Mouse (Mus musculus): ENCODE measurements around the gene Btbd3. TPM values are rescaled to one million over a fixed set of nuclear protein-coding genes. Genes with fewer than 3 reads are reported as not detected.

Btbd3 gene
- polyA plus RNA-seq, 1 experiment from 2014 or later = 1.9 TPM

DNA sequence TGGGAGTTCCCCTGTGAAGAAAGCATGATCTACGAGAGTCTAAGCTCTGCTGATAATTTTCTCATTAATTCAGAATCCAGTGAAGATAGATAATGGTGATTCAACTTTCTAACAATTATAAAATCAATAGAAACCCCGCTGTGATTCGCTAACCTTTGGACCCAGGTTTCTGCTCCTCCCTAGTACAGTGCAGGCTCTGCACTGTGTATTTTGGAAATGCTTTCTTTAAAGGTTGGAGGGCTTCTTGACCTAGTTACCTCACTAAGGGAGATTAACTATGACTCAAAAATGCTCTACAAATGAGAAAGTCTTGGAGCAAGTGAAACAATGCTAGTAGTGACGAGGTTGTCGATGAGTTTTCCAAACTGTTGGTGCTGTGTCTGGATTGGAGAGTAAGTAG, 17.7 kb downstream of the Btbd3 start:
- Histone ChIP-seq H3K9me3 (replicated peaks; ENCODE audit: control insufficient read depth, low read length) (no peaks in the 10 kb centered on the region), H3K9ac (ENCODE audit: low read depth, low read length) (no peak overlapping the region), H3K27ac (ENCODE audit: low read length) (no peak overlapping the region), H3K36me3 (ENCODE audit: control insufficient read depth, insufficient read depth) (no peaks in the 10 kb centered on the region), H3K4me1 (ENCODE audit: control insufficient read depth, low read depth, low read length) (no peaks in the 10 kb centered on the region; the same call in 1 of the 2 replicates), H3K4me3 (ENCODE audit: low read depth, low read length) (no peak overlapping the region), H3K27me3 (ENCODE audit: control insufficient read depth, insufficient read depth, low read depth, low read length) (no peaks in the 10 kb centered on the region), H3K4me2 (ENCODE audit: low read depth, low read length) (no peak overlapping the region; the same call in 1 of the 2 replicates)
- ATAC-seq (ENCODE audit: low read depth) = no peak
- 55% methylated on average over 5 of the region's 5 CpGs for WGBS (ENCODE audit: insufficient replicate concordance)

DNA sequence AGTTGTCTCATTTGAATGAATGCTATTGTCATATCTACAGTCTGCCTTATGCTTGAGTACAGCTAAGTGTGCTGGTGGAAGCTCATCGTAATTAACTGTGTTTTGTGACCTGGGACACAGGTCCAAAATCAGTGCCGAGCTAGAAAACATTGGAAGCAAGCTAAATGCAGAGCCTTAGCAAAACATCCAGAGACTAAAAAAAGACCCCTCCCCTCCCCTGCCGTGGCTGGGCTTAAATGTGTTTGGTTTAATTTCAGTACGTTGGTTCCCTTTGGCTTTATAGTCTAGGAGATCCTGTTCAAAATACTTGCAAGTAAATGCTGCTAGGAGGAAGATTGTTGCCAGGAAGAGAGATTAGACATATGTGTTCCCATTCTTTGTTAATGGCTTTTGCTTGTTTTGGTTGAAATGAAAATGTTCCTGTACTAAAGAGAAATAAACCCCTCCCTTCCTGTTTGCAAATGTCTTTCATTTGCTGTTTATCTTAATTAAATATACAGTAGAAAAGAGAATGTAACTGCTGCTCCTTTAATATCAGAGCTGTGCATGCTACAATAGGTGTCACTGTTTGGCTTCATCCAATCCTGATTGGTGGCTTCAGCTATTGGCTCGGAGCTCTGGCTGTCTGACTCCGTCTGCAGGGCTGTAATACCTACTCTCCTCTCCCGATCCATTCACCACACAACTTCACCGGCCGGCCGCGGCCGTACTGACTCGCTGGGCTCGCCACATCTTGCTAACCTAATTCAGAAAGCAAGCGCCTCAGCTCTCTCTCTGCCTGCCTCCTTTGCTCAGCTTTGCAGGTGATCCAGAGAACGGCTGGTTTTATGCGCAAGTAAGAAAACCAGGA, 21.7 kb downstream of the Btbd3 start:
- no peak overlapping the region for H3K9ac ChIP-seq (ENCODE audit: low read depth, low read length)
- H3K4me3 ChIP-seq (ENCODE audit: low read depth, low read length) = peak overlapping the region; percentile 39
- WGBS (ENCODE audit: insufficient replicate concordance) = 33% methylated on average over 17 of the region's 17 CpGs
- H3K27me3 ChIP-seq (ENCODE audit: control insufficient read depth, insufficient read depth, low read depth, low read length) = no peaks in the 10 kb centered on the region
- H3K9me3 ChIP-seq (replicated peaks; ENCODE audit: control insufficient read depth, low read length) = no peaks in the 10 kb centered on the region
- H3K36me3 ChIP-seq (ENCODE audit: control insufficient read depth, insufficient read depth) = no peaks in the 10 kb centered on the region
- H3K4me1 ChIP-seq (ENCODE audit: control insufficient read depth, low read depth, low read length) = no peaks in the 10 kb centered on the region; the same call in 1 of the 2 replicates
- H3K27ac ChIP-seq (ENCODE audit: low read length) = no peak overlapping the region
- peak; percentile 81 for ATAC-seq (ENCODE audit: low read depth)
- peak overlapping the region; percentile 50 for H3K4me2 ChIP-seq (ENCODE audit: low read depth, low read length)

DNA sequence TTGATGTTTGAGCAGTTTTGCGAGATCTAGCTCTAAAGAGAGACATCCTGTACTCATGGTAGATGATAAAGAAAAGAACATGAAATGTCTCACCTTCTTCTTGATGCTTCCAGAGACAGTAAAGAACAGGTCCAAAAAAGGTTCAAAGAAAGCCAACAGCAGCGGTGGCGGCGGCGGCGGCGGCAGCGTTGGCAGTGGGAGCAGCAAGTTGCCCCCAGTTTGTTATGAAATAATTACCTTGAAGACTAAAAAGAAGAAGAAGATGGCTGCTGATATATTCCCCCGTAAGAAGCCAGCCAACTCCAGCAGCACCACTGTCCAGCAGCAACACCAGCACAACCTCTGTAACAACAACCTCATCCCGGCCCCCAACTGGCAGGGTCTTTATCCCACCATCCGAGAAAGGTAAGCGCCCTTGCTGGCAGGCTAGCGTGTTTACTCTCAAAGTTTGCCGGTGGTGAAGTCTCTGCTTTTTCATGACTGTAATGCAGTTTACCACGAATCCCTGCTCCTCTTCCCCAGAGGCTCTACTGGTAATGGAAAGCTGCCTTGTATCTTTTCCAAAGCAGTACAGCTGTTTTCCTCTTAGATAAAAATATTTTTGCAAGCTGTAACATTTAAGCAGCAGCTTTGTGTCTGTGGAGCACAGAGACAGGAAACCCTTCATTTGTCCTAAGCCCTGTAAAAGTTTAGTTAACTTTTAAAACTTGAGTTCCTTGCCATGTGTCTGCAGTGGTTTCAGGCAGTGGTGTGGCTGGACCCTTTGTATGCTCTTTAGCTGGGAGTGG, 22.7 kb downstream of the Btbd3 start:
- no peak overlapping the region for H3K27ac ChIP-seq (ENCODE audit: low read length)
- ATAC-seq (ENCODE audit: low read depth) = no peak

DNA sequence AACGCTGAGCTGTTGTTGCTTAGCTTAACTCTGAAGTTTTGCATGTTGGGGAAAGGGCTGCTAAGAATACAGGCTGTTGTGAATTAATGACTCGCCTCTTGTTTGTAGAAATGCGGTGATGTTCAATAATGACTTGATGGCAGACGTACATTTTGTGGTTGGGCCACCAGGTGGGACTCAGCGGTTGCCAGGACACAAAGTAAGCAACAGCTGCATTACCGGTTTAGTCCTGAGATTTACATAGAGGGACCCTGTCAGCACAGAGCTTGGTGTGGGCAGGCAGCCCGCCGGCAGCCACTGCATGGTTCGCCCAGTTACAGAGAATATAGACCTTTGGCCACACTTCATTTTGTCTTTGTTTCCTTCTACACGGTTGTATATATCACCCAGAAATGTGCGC, 23.3 kb downstream of the Btbd3 start:
- Histone ChIP-seq H3K4me2 (ENCODE audit: low read depth, low read length) (no peak overlapping the region), H3K27me3 (ENCODE audit: control insufficient read depth, insufficient read depth, low read depth, low read length) (no peaks in the 10 kb centered on the region), H3K27ac (ENCODE audit: low read length) (no peak overlapping the region), H3K9ac (ENCODE audit: low read depth, low read length) (no peak overlapping the region), H3K4me3 (ENCODE audit: low read depth, low read length) (no peak overlapping the region), H3K36me3 (ENCODE audit: control insufficient read depth, insufficient read depth) (no peaks in the 10 kb centered on the region), H3K9me3 (replicated peaks; ENCODE audit: control insufficient read depth, low read length) (no peaks in the 10 kb centered on the region), H3K4me1 (ENCODE audit: control insufficient read depth, low read depth, low read length) (no peaks in the 10 kb centered on the region)
- no peak for ATAC-seq (ENCODE audit: low read depth)
- 62% methylated on average over 11 of the region's 11 CpGs for WGBS (ENCODE audit: insufficient replicate concordance)

More for the DNA sequence above, 22.7 kb downstream of the Btbd3 start:
- Histone ChIP-seq H3K4me3 (ENCODE audit: low read depth, low read length) (peak overlapping the region; percentile 39), H3K36me3 (ENCODE audit: control insufficient read depth, insufficient read depth) (no peaks in the 10 kb centered on the region), H3K9ac (ENCODE audit: low read depth, low read length) (no peak overlapping the region), H3K4me1 (ENCODE audit: control insufficient read depth, low read depth, low read length) (no peaks in the 10 kb centered on the region), H3K4me2 (ENCODE audit: low read depth, low read length) (peak overlapping the region; percentile 50), H3K9me3 (replicated peaks; ENCODE audit: control insufficient read depth, low read length) (no peaks in the 10 kb centered on the region), H3K27me3 (ENCODE audit: control insufficient read depth, insufficient read depth, low read depth, low read length) (no peaks in the 10 kb centered on the region)
- 64% methylated on average over 15 of the region's 15 CpGs for WGBS (ENCODE audit: insufficient replicate concordance)

DNA sequence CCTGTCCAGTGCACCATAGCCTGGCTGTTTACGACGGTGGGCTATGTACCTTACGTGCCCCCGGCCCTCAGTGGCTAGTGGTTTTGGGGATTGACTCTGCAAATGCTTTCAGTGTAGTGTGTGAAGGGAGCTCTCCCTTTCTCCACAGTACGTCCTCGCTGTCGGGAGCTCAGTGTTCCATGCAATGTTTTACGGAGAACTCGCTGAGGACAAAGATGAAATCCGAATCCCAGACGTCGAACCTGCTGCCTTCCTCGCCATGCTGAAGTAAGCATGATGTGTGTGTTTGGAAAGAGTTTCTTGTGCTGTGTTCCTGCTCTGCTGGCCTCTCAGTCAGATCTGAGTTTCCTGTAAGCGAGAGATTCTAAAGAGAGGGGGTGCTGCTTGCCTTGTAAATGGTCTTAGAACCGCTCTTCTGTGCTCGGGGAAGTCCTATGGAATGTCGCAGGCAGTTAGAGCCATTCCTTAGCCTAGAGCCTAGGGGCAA, 23.9 kb downstream of the Btbd3 start:
- no peak for ATAC-seq (ENCODE audit: low read depth)
- H3K27ac ChIP-seq (ENCODE audit: low read length) = no peak overlapping the region
- H3K9ac ChIP-seq (ENCODE audit: low read depth, low read length) = no peak overlapping the region

DNA sequence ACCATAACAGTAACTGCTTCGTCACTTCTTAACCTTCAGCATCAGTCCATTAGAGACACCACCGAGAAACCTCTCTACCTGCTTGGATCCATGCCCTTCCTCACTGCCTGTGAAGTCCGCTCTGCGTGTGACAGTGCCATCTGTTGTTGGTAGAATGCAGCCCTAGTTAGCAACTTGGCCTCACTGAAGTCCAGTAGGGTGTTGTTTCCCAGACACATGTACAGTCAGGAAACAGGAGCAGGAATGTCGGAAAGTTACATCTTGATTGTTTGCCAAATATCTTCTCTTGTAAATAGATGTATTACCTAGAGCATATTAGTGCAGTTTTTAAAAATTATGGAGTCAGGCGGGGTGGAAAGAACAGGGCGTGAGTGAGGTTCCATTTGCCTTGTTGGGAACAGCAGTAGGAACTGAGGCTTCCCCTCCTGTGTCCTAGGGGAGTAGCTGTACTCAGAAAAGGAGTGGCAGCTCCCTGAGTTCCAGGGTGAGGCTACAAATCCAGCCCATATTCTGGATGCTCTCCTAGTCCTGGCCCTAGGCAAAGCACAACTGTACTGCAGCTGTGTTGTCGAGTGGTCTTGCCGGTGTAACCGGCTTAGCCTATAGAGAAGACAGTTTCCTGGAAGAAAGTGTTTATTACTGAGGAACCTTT, 25.3 kb downstream of the Btbd3 start:
- no peak overlapping the region for H3K4me2 ChIP-seq (ENCODE audit: low read depth, low read length)

More for the DNA sequence above, 23.9 kb downstream of the Btbd3 start:
- Histone ChIP-seq H3K27me3 (ENCODE audit: control insufficient read depth, insufficient read depth, low read depth, low read length) (no peaks in the 10 kb centered on the region), H3K4me3 (ENCODE audit: low read depth, low read length) (no peak overlapping the region), H3K4me2 (ENCODE audit: low read depth, low read length) (no peak overlapping the region), H3K36me3 (ENCODE audit: control insufficient read depth, insufficient read depth) (no peaks in the 10 kb centered on the region), H3K4me1 (ENCODE audit: control insufficient read depth, low read depth, low read length) (no peaks in the 10 kb centered on the region), H3K9me3 (replicated peaks; ENCODE audit: control insufficient read depth, low read length) (no peaks in the 10 kb centered on the region)
- WGBS (ENCODE audit: insufficient replicate concordance) = 74% methylated on average over 17 of the region's 17 CpGs

DNA sequence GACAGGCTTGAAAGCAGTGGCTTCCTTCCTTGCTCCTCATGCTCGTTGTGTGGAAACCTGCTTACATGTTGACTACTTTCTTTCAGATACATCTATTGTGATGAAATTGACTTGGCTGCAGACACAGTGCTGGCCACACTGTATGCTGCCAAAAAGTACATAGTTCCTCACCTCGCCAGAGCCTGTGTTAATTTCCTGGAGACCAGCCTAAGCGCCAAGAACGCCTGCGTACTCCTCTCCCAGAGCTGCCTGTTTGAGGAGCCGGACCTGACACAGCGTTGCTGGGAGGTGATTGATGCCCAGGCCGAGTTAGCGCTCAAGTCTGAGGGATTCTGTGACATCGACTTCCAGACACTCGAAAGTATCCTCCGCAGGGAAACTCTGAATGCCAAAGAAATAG, 27.0 kb downstream of the Btbd3 start:
- Histone ChIP-seq H3K4me1 (ENCODE audit: control insufficient read depth, low read depth, low read length) (no peaks in the 10 kb centered on the region), H3K4me2 (ENCODE audit: low read depth, low read length) (no peak overlapping the region), H3K36me3 (ENCODE audit: control insufficient read depth, insufficient read depth) (no peaks in the 10 kb centered on the region), H3K9ac (ENCODE audit: low read depth, low read length) (no peak overlapping the region), H3K27me3 (ENCODE audit: control insufficient read depth, insufficient read depth, low read depth, low read length) (no peaks in the 10 kb centered on the region), H3K4me3 (ENCODE audit: low read depth, low read length) (no peak overlapping the region), H3K27ac (ENCODE audit: low read length) (no peak overlapping the region), H3K9me3 (replicated peaks; ENCODE audit: control insufficient read depth, low read length) (no peaks in the 10 kb centered on the region)
- ATAC-seq (ENCODE audit: low read depth) = no peak
- 75% methylated on average over 12 of the region's 12 CpGs for WGBS (ENCODE audit: insufficient replicate concordance)

More for the DNA sequence above, 25.3 kb downstream of the Btbd3 start:
- no peaks in the 10 kb centered on the region for H3K4me1 ChIP-seq (ENCODE audit: control insufficient read depth, low read depth, low read length)
- no peak overlapping the region for H3K4me3 ChIP-seq (ENCODE audit: low read depth, low read length)
- no peaks in the 10 kb centered on the region for H3K36me3 ChIP-seq (ENCODE audit: control insufficient read depth, insufficient read depth)
- H3K9me3 ChIP-seq (replicated peaks; ENCODE audit: control insufficient read depth, low read length) = no peaks in the 10 kb centered on the region
- no peak overlapping the region for H3K9ac ChIP-seq (ENCODE audit: low read depth, low read length)
- WGBS (ENCODE audit: insufficient replicate concordance) = 75% methylated on average over 10 of the region's 10 CpGs
- no peaks in the 10 kb centered on the region for H3K27me3 ChIP-seq (ENCODE audit: control insufficient read depth, insufficient read depth, low read depth, low read length)
- H3K27ac ChIP-seq (ENCODE audit: low read length) = no peak overlapping the region
- no peak for ATAC-seq (ENCODE audit: low read depth)

DNA sequence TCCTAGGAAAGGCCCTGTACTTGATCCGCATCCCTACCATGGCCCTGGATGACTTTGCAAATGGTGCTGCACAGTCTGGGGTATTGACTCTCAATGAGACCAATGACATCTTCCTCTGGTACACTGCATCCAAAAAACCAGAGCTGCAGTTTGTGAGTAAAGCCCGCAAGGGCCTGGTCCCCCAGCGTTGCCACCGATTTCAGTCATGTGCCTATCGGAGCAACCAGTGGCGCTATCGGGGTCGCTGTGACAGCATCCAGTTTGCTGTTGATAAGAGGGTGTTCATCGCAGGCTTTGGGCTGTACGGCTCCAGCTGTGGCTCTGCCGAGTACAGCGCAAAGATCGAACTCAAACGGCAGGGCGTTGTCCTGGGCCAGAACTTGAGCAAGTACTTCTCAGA, 27.5 kb downstream of the Btbd3 start:
- no peak for ATAC-seq (ENCODE audit: low read depth)
- Histone ChIP-seq H3K9me3 (replicated peaks; ENCODE audit: control insufficient read depth, low read length) (no peaks in the 10 kb centered on the region), H3K36me3 (ENCODE audit: control insufficient read depth, insufficient read depth) (no peaks in the 10 kb centered on the region), H3K4me2 (ENCODE audit: low read depth, low read length) (no peak overlapping the region), H3K9ac (ENCODE audit: low read depth, low read length) (no peak overlapping the region), H3K27ac (ENCODE audit: low read length) (no peak overlapping the region), H3K4me1 (ENCODE audit: control insufficient read depth, low read depth, low read length) (no peaks in the 10 kb centered on the region), H3K4me3 (ENCODE audit: low read depth, low read length) (no peak overlapping the region), H3K27me3 (ENCODE audit: control insufficient read depth, insufficient read depth, low read depth, low read length) (no peaks in the 10 kb centered on the region)
- 85% methylated on average over 15 of the region's 15 CpGs for WGBS (ENCODE audit: insufficient replicate concordance)
